Mouse (Mus musculus) forebrain, embryonic 10.5 days (tissue): ENCODE data around the gene Sdk1. TPM values are rescaled to one million over a fixed set of nuclear protein-coding genes. Genes with fewer than 3 reads are reported as not detected.
"Not testable (repeated sequence)": the region's sequence is repeated elsewhere in the genome, so short reads cannot be mapped to it uniquely, and the experiment has no call there.

Experiments
- DNase-seq: peaks from one replicate; pipeline ENCODE4 v3.0.0-alpha.2; 2017; ENCODE audit warnings: low spot score; ENCODE audit errors: extremely low spot score
- H3K27ac ChIP-seq: fragments of 300-500 bp; sonication (generic); 2 replicates; pipeline ENCODE4 v1.5.1; 2016; ENCODE audit warnings: mild to moderate bottlenecking
- H3K27me3 ChIP-seq: fragments of 300-500 bp; sonication (generic); 2 replicates; pipeline ENCODE4 v1.6.1; 2016; ENCODE audit warnings: mild to moderate bottlenecking; ENCODE audit not compliant: poor library complexity, severe bottlenecking
- H3K36me3 ChIP-seq: fragments of 300-500 bp; sonication (generic); replicated peaks from 2 replicates; pipeline ENCODE4 v1.6.1; 2016; ENCODE audit warnings: mild to moderate bottlenecking, moderate library complexity
- H3K4me1 ChIP-seq: fragments of 300-500 bp; sonication (generic); 2 replicates; pipeline ENCODE4 v1.6.1; 2016
- H3K4me3 ChIP-seq: fragments of 300-500 bp; sonication (generic); 2 replicates; pipeline ENCODE4 v1.5.1; 2016; ENCODE audit warnings: mild to moderate bottlenecking, moderate library complexity
- H3K9me3 ChIP-seq: fragments of 300-500 bp; sonication (generic); 2 replicates; pipeline ENCODE4 v1.6.1; 2016; ENCODE audit warnings: mild to moderate bottlenecking, moderate library complexity
- WGBS: fragments of 180-500 bp; shearing (Covaris S2); methylation state at CpG from one replicate; pipeline ENCODE4 v1.1.7; 2016; 5-methylcytosine and 5-hydroxymethylcytosine counted together
- polyA plus RNA-seq: library from polyadenylated mRNA; unstranded; fragments of >200 nt; fragmentation: Nextera tagmentation; extraction: Ambion mirVana; gene quantifications from 2 replicates; pipeline ENCODE4 v1.2.1, GENCODE M21; 2016

Gene Sdk1
- polyA plus RNA-seq, 1 experiment from 2014 or later = 0.58 TPM

- Histone ChIP-seq H3K9me3 (no peaks in the 10 kb centered on the region), H3K4me1 (no peaks in the 10 kb centered on the region), H3K4me3 (no peak overlapping the region), H3K27ac (no peak overlapping the region), H3K27me3 (no peaks in the 10 kb centered on the region), H3K36me3 (no peaks in the 10 kb centered on the region)
- DNase-seq = no peak
- WGBS = 89% methylated on average over 4 of the region's 4 CpGs
Measured at GRCm38 (mm10) chr5:141625401-141625800, 384.1 kb downstream of the Sdk1 start.

- 92% methylated on average over 5 of the region's 5 CpGs for WGBS
- DNase-seq = no peak
- Histone ChIP-seq H3K27me3 (no peaks in the 10 kb centered on the region), H3K9me3 (no peaks in the 10 kb centered on the region), H3K36me3 (no peaks in the 10 kb centered on the region), H3K4me1 (no peaks in the 10 kb centered on the region), H3K27ac (no peak overlapping the region), H3K4me3 (no peak overlapping the region)
Measured at GRCm38 (mm10) chr5:141631641-141632040, 390.4 kb downstream of the Sdk1 start.

GRCm38 (mm10) chr5:141633271-141633670 lies 392.0 kb downstream of the Sdk1 start:
- no peaks in the 10 kb centered on the region for H3K4me1 ChIP-seq
- no peaks in the 10 kb centered on the region for H3K27me3 ChIP-seq
- no peak overlapping the region for H3K27ac ChIP-seq
- no peaks in the 10 kb centered on the region for H3K9me3 ChIP-seq
- 72% methylated on average over 4 of the region's 4 CpGs for WGBS
- no peak for DNase-seq
- no peak overlapping the region for H3K4me3 ChIP-seq
- H3K36me3 ChIP-seq = no peaks in the 10 kb centered on the region

- no peak for DNase-seq
- H3K27me3 ChIP-seq = no peaks in the 10 kb centered on the region
- no peaks in the 10 kb centered on the region for H3K4me1 ChIP-seq
- no peak overlapping the region for H3K27ac ChIP-seq
- no peak overlapping the region for H3K4me3 ChIP-seq
- H3K36me3 ChIP-seq = no peaks in the 10 kb centered on the region
- 93% methylated on average over 11 of the region's 11 CpGs for WGBS
- no peaks in the 10 kb centered on the region for H3K9me3 ChIP-seq
Measured at GRCm38 (mm10) chr5:141636406-141636805, 395.1 kb downstream of the Sdk1 start.

GRCm38 (mm10) chr5:141637054-141637453 lies 395.8 kb downstream of the Sdk1 start:
- not testable (repeated sequence) for DNase-seq, H3K4me1 ChIP-seq, H3K4me3 ChIP-seq, H3K36me3 ChIP-seq, H3K27ac ChIP-seq, H3K9me3 ChIP-seq, H3K27me3 ChIP-seq
- 78% methylated on average over 3 of the region's 3 CpGs for WGBS

GRCm38 (mm10) chr5:141645671-141646070 lies 404.4 kb downstream of the Sdk1 start:
- no peak overlapping the region for H3K27ac ChIP-seq
- no peaks in the 10 kb centered on the region for H3K4me1 ChIP-seq
- H3K9me3 ChIP-seq = no peaks in the 10 kb centered on the region
- no peaks in the 10 kb centered on the region for H3K36me3 ChIP-seq
- 87% methylated on average over 5 of the region's 5 CpGs for WGBS
- H3K27me3 ChIP-seq = no peaks in the 10 kb centered on the region
- H3K4me3 ChIP-seq = no peak overlapping the region
- DNase-seq = no peak

- Histone ChIP-seq H3K4me3 (no peak overlapping the region), H3K4me1 (no peaks in the 10 kb centered on the region), H3K27me3 (no peaks in the 10 kb centered on the region), H3K9me3 (no peaks in the 10 kb centered on the region), H3K36me3 (no peaks in the 10 kb centered on the region), H3K27ac (no peak overlapping the region)
- WGBS = 85% methylated on average over 2 of the region's 2 CpGs
- no peak for DNase-seq
Measured at GRCm38 (mm10) chr5:141646621-141647020, 405.3 kb downstream of the Sdk1 start.

- Histone ChIP-seq H3K36me3 (no peaks in the 10 kb centered on the region), H3K27me3 (no peaks in the 10 kb centered on the region), H3K9me3 (no peaks in the 10 kb centered on the region), H3K4me3 (no peak overlapping the region), H3K4me1 (no peaks in the 10 kb centered on the region), H3K27ac (no peak overlapping the region)
- WGBS = 74% methylated on average over 6 of the region's 6 CpGs
- DNase-seq = no peak
Measured at GRCm38 (mm10) chr5:141649831-141650375, 408.6 kb downstream of the Sdk1 start.

GRCm38 (mm10) chr5:141651690-141652377 lies 410.5 kb downstream of the Sdk1 start:
- WGBS = 95% methylated on average over 4 of the region's 4 CpGs
- Histone ChIP-seq H3K36me3 (no peaks in the 10 kb centered on the region), H3K27me3 (no peaks in the 10 kb centered on the region), H3K27ac (no peak overlapping the region), H3K4me3 (no peak overlapping the region), H3K9me3 (no peaks in the 10 kb centered on the region), H3K4me1 (no peaks in the 10 kb centered on the region)
- DNase-seq = no peak

GRCm38 (mm10) chr5:141676371-141676770 lies 435.1 kb downstream of the Sdk1 start:
- DNase-seq = no peak
- H3K4me3 ChIP-seq = no peak overlapping the region
- 63% methylated on average over 1 of the region's 1 CpGs for WGBS
- no peaks in the 10 kb centered on the region for H3K27me3 ChIP-seq
- no peaks in the 10 kb centered on the region for H3K4me1 ChIP-seq
- H3K36me3 ChIP-seq = no peaks in the 10 kb centered on the region
- H3K9me3 ChIP-seq = 0 out of 2 replicates have a peak, but pooled peaks cover 2% of the 10 kb centered on the region
- no peak overlapping the region for H3K27ac ChIP-seq

GRCm38 (mm10) chr5:141677034-141677433 lies 435.7 kb downstream of the Sdk1 start:
- Histone ChIP-seq H3K9me3 (0 out of 2 replicates have a peak, but pooled peaks cover 2% of the 10 kb centered on the region), H3K4me1 (no peaks in the 10 kb centered on the region), H3K36me3 (no peaks in the 10 kb centered on the region), H3K27ac (no peak overlapping the region), H3K27me3 (no peaks in the 10 kb centered on the region), H3K4me3 (no peak overlapping the region)
- 96% methylated on average over 1 of the region's 1 CpGs for WGBS
- DNase-seq = no peak

- DNase-seq = no peak
- Histone ChIP-seq H3K36me3 (no peaks in the 10 kb centered on the region), H3K4me3 (no peak overlapping the region), H3K27me3 (no peaks in the 10 kb centered on the region), H3K27ac (no peak overlapping the region), H3K4me1 (no peaks in the 10 kb centered on the region), H3K9me3 (no peaks in the 10 kb centered on the region)
- whole genome bisulfite sequencing = 91% methylated on average over 8 of the region's 8 CpGs
Measured at GRCm38 (mm10) chr5:141677841-141678240, 436.6 kb downstream of the Sdk1 start.

GRCm38 (mm10) chr5:141686876-141687420 lies 445.7 kb downstream of the Sdk1 start:
- Histone ChIP-seq H3K4me1 (peaks cover 6% of the 10 kb centered on the region; the same call in 1 of the 2 replicates), H3K27me3 (no peaks in the 10 kb centered on the region), H3K9me3 (no peaks in the 10 kb centered on the region), H3K4me3 (no peak overlapping the region), H3K36me3 (no peaks in the 10 kb centered on the region), H3K27ac (no peak overlapping the region)
- 82% methylated on average over 7 of the region's 7 CpGs for WGBS
- DNase-seq = no peak
